Mouse (Mus musculus) left cerebral cortex, postnatal 14 days (tissue): ENCODE measurements at regions not wholly inside any gene's neighbourhood (a gene's known extent, or its start where the extent isn't known, plus 50 kb on each side); places are given as distances from the start of the nearest gene placed in this dataset.

Experiments used
- DNase-seq, 2 experiments: peaks; one replicate each; pipeline ENCODE4 v3.0.0; 2021 to 2022; ENCODE audit warnings: low spot score in 2 of 2, mixed read lengths in 1 of 2
- intact Hi-C: fragments of 180-260 bp; cut with DNase I; formaldehyde crosslinking; loops from one replicate; pipeline ENCODE4 v1.15.1; 2025

- DNase-seq, result no peak
- intact Hi-C loops, result loop anchor here (10.0 kb wide), 2 partner anchors 305 to 345 kb away; no protein-coding TSS in a partner anchor
These were observed 127.9 kb upstream of the Mphosph6 start for GRCm38 (mm10) chr8:117929606-117930005.

- intact Hi-C loops, result no loop called here
- no peak for DNase-seq
These were observed 121.6 kb upstream of the Mphosph6 start for GRCm38 (mm10) chr8:117923296-117923695.

GRCm38 (mm10) chr8:117903052-117903451 lies 101.3 kb upstream of the Mphosph6 start:
- intact Hi-C loops, result no loop called here
- DNase-seq, result no peak

- intact Hi-C loops, result no loop called here
- no peak for DNase-seq
These were observed 98.1 kb upstream of the Mphosph6 start for GRCm38 (mm10) chr8:117899892-117900291.

GRCm38 (mm10) chr8:117898015-117898414 lies 96.3 kb upstream of the Mphosph6 start:
- DNase-seq, result peak; percentile 34 to 41

GRCm38 (mm10) chr8:117894861-117895260 lies 93.1 kb upstream of the Mphosph6 start:
- DNase-seq, result no peak
- intact Hi-C loops, result no loop called here

More at GRCm38 (mm10) chr8:117898015-117898414, 96.3 kb upstream of the Mphosph6 start:
- intact Hi-C loops, result no loop called here

GRCm38 (mm10) chr8:117890211-117890610 lies 88.5 kb upstream of the Mphosph6 start:
- intact Hi-C loops, result no loop called here
- no peak for DNase-seq

- peak; percentile 8 to 46 for DNase-seq
- intact Hi-C loops, result no loop called here
These were observed 79.8 kb upstream of the Mphosph6 start for GRCm38 (mm10) chr8:117881414-117881973.

GRCm38 (mm10) chr8:117880279-117880975 lies 78.7 kb upstream of the Mphosph6 start:
- intact Hi-C loops, result no loop called here
- no peak for DNase-seq

GRCm38 (mm10) chr8:117873611-117874010 lies 71.9 kb upstream of the Mphosph6 start:
- intact Hi-C loops, result no loop called here
- DNase-seq, result no peak

- intact Hi-C loops, result loop anchor here (10.0 kb wide), 1 partner anchor 222 kb away; no protein-coding TSS in a partner anchor
- DNase-seq, result no peak
These were observed 65.4 kb upstream of the Mphosph6 start for GRCm38 (mm10) chr8:117867138-117867537.

- intact Hi-C loops, result loop anchor here (10.0 kb wide), 1 partner anchor 220 kb away; no protein-coding TSS in a partner anchor
- peak; percentile 9 to 20 for DNase-seq
These were observed 63.3 kb upstream of the Mphosph6 start for GRCm38 (mm10) chr8:117865014-117865413.

GRCm38 (mm10) chr8:117863837-117864236 lies 62.1 kb upstream of the Mphosph6 start:
- intact Hi-C loops, result loop anchor here (5.0 to 10.0 kb wide), 2 partner anchors 92 to 219 kb away; no protein-coding TSS in a partner anchor
- peak; percentile 46 to 65 for DNase-seq

- peak; percentile 7 to 53 for DNase-seq
- intact Hi-C loops, result loop anchor here (5.0 to 10.0 kb wide), 2 partner anchors 90 to 218 kb away; no protein-coding TSS in a partner anchor
These were observed 60.6 kb upstream of the Mphosph6 start for GRCm38 (mm10) chr8:117862318-117862717.

GRCm38 (mm10) chr8:117859734-117860133 lies 58.0 kb upstream of the Mphosph6 start:
- intact Hi-C loops, result loop anchor here (5.0 to 10.0 kb wide), 2 partner anchors 87 to 215 kb away; no protein-coding TSS in a partner anchor
- no peak for DNase-seq

- intact Hi-C loops, result no loop called here
- no peak for DNase-seq
These were observed 57.4 kb upstream of the Mphosph6 start for GRCm38 (mm10) chr8:117859095-117859494.

- intact Hi-C loops, result no loop called here
- DNase-seq, result no peak
These were observed 54.4 kb upstream of the Mphosph6 start for GRCm38 (mm10) chr8:117856121-117856520.

- intact Hi-C loops, result no loop called here
- DNase-seq, result no peak
These were observed 53.3 kb upstream of the Mphosph6 start for GRCm38 (mm10) chr8:117854942-117855491.

- intact Hi-C loops, result no loop called here
- DNase-seq, result no peak
These were observed 52.6 kb upstream of the Mphosph6 start for GRCm38 (mm10) chr8:117854301-117854700.

GRCm38 (mm10) chr8:117853408-117853807 lies 51.7 kb upstream of the Mphosph6 start:
- intact Hi-C loops, result no loop called here
- DNase-seq, result no peak
